Mouse (Mus musculus) lung, adult 2 months (tissue): ENCODE measurements around the gene Appl2.

ENCODE experiments used
- CTCF ChIP-seq: fragments of 200-500 bp; IDR thresholded peaks from 2 replicates; pipeline ENCODE4 v1.5.1; 2011; ENCODE audit warnings: mild to moderate bottlenecking, low read length, control low read depth; ENCODE audit not compliant: insufficient read depth
- POLR2A ChIP-seq: fragments of 200-500 bp; IDR thresholded peaks from 2 replicates; pipeline ENCODE4 v1.6.1; 2011; ENCODE audit warnings: low read depth, mild to moderate bottlenecking, control low read depth, low read length, borderline replicate concordance; ENCODE audit errors: extremely low read depth

DNA sequence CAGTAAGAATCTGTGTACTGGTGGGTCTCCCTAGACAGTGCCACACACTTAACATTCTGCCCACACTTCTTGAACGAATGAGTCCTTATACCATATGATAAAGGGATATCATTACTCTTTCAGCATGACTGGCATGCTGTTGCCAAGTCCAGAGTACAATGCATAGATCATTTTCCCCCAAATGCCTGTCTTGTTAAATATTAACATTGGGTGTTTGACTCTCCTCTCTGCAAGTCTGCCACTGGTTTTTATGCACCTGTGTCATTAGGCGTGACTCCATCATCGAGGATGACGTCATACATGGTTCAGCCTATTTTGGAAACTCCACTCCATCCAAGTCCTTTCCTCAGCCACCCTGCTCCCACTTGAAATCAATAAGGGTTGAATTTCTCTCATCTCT is 18.0 kb upstream of the Appl2 start:
- TF ChIP-seq POLR2A (no peak), CTCF (no peak)
